ENCODE assay signal across 10 mouse cellular contexts in genomic region chr1:133367606-133368488, GRCm38 (mm10). TPM values are rescaled to one million over a fixed set of nuclear protein-coding genes. Genes with fewer than 3 reads are reported as not detected.
DNase-seq lines count a peak whose midpoint lies in the region; ATAC-seq and TF ChIP-seq lines count a peak whose summit lies in the region.
"Had no signal": no experiment of that assay in that cellular context is flagged by ENCODE, and none has a peak within 500 bp of the region (broad histone marks: within the 10 kb centered on the region; RNA-seq: fewer than 3 reads in every experiment).

No protein-coding gene starts in this region.

- WGBS in cerebellum, adult 2 months: 41% methylated on average over 11 of the region's 11 CpGs
- WGBS in midbrain, embryonic 10.5 days: 11% methylated on average over 11 of the region's 11 CpGs
- 13% methylated on average over 11 of the region's 11 CpGs for WGBS in midbrain, postnatal 0 days
- 9% methylated on average over 11 of the region's 11 CpGs for WGBS in heart, embryonic 13.5 days
- WGBS in stomach, embryonic 16.5 days: 18% methylated on average over 11 of the region's 11 CpGs

- ATAC-seq in midbrain, postnatal 0 days (ENCODE audit: low FRiP score): no peak
- no peak for ATAC-seq in heart, embryonic 13.5 days (ENCODE audit: extremely low read depth, insufficient number of reproducible peaks, low FRiP score, low TSS enrichment)
- ATAC-seq in stomach, embryonic 16.5 days (ENCODE audit: insufficient read depth, low FRiP score): no peak

- H3K27ac ChIP-seq in cerebellum, adult 2 months (ENCODE audit: insufficient read depth, low read length): peak overlapping the region; percentile 19; the same call in 1 of the 2 replicates
- H3K27ac ChIP-seq in midbrain, embryonic 10.5 days (replicated peaks): peak overlapping the region; percentile 69
- H3K27ac ChIP-seq in midbrain, postnatal 0 days (ENCODE audit: low read depth, low read length): no peak overlapping the region
- H3K27ac ChIP-seq in heart, embryonic 13.5 days (replicated peaks): peak overlapping the region; percentile 53; the same call in 1 of the 2 replicates
- peak overlapping the region; percentile 11; the same call in 1 of the 2 replicates for H3K27ac ChIP-seq in stomach, embryonic 16.5 days (ENCODE audit: low read length)

- no peak overlapping the region for H3K4me3 ChIP-seq in cerebellum, adult 2 months (replicated peaks; ENCODE audit: insufficient read depth, low read depth, low read length)
- no peak overlapping the region for H3K4me3 ChIP-seq in midbrain, embryonic 10.5 days
- H3K4me3 ChIP-seq in midbrain, postnatal 0 days (ENCODE audit: low read depth, low read length): no peak overlapping the region
- no peak overlapping the region for H3K4me3 ChIP-seq in heart, embryonic 13.5 days
- no peak overlapping the region for H3K4me3 ChIP-seq in stomach, embryonic 16.5 days (replicated peaks; ENCODE audit: low read length)

- H3K27me3 ChIP-seq in cerebellum, adult 2 months (ENCODE audit: control insufficient read depth, insufficient read depth, low read length): no peaks in the 10 kb centered on the region
- H3K27me3 ChIP-seq in midbrain, embryonic 10.5 days (ENCODE audit: low read depth, poor library complexity, severe bottlenecking): peaks cover 68% of the 10 kb centered on the region
- no peaks in the 10 kb centered on the region for H3K27me3 ChIP-seq in midbrain, postnatal 0 days (ENCODE audit: insufficient read depth, low read length)
- peaks cover 37% of the 10 kb centered on the region for H3K27me3 ChIP-seq in heart, embryonic 13.5 days (replicated peaks)
- peaks cover 7% of the 10 kb centered on the region; the same call in 1 of the 2 replicates for H3K27me3 ChIP-seq in stomach, embryonic 16.5 days (ENCODE audit: control insufficient read depth, insufficient read depth, low read length)

- no peak for DNase-seq in cerebellum, adult 2 months
- DNase-seq in cerebellum, adult 18-20 months: no peak
- peak; percentile 28 for DNase-seq in midbrain, embryonic 10.5 days (ENCODE audit: low spot score)
- no peak for DNase-seq in midbrain, postnatal 0 days (ENCODE audit: low spot score)
- DNase-seq in MN1 (ENCODE audit: low spot score): no peak
- DNase-seq in right cerebral cortex, postnatal 36 days (ENCODE audit: low spot score in 2 of 2): no peak

- peaks cover 15% of the 10 kb centered on the region for H3K4me1 ChIP-seq in cerebellum, adult 2 months (ENCODE audit: control insufficient read depth, insufficient read depth, low read length)
- H3K4me1 ChIP-seq in midbrain, embryonic 10.5 days: peaks cover 62% of the 10 kb centered on the region
- H3K4me1 ChIP-seq in midbrain, postnatal 0 days (ENCODE audit: insufficient read depth, low read length): 0 out of 2 replicates have a peak, but pooled peaks cover 3% of the 10 kb centered on the region
- peaks cover 44% of the 10 kb centered on the region for H3K4me1 ChIP-seq in heart, embryonic 13.5 days
- H3K4me1 ChIP-seq in stomach, embryonic 16.5 days (ENCODE audit: control insufficient read depth, insufficient read depth, low read length): peaks cover 22% of the 10 kb centered on the region

- H3K36me3 ChIP-seq in midbrain, embryonic 10.5 days: no peaks in the 10 kb centered on the region
- H3K36me3 ChIP-seq in midbrain, postnatal 0 days (ENCODE audit: insufficient read depth, low read length): peaks cover 3% of the 10 kb centered on the region; the same call in 1 of the 2 replicates
- no peaks in the 10 kb centered on the region for H3K36me3 ChIP-seq in heart, embryonic 13.5 days
- no peaks in the 10 kb centered on the region for H3K36me3 ChIP-seq in stomach, embryonic 16.5 days (ENCODE audit: control insufficient read depth, insufficient read depth, low read length)

- TF ChIP-seq POLR2A in cerebellum, adult 2 months (IDR thresholded peaks at IDR 0.05; ENCODE audit: borderline replicate concordance, insufficient read depth, low read length): no peak

- H3K9me3 ChIP-seq in midbrain, embryonic 10.5 days (replicated peaks): no peaks in the 10 kb centered on the region
- H3K9me3 ChIP-seq in midbrain, postnatal 0 days (ENCODE audit: low read length): no peaks in the 10 kb centered on the region
- H3K9me3 ChIP-seq in heart, embryonic 13.5 days: no peaks in the 10 kb centered on the region
- H3K9me3 ChIP-seq in stomach, embryonic 16.5 days (replicated peaks; ENCODE audit: control insufficient read depth, low read length): no peaks in the 10 kb centered on the region

- TF ChIP-seq CTCF in cerebellum, adult 2 months (IDR thresholded peaks at IDR 0.05; ENCODE audit: borderline replicate concordance, insufficient read depth, low read depth, low read length): no peak
- no peak for TF ChIP-seq CTCF in midbrain, postnatal 0 days (IDR thresholded peaks at IDR 0.05)

- H3K9ac ChIP-seq in midbrain, postnatal 0 days (replicated peaks; ENCODE audit: low read length, poor library complexity, severe bottlenecking): no peak overlapping the region
- peak overlapping the region; percentile 24; the same call in 1 of the 2 replicates for H3K9ac ChIP-seq in heart, embryonic 13.5 days
- peak overlapping the region; percentile 20; the same call in 1 of the 2 replicates for H3K9ac ChIP-seq in stomach, embryonic 16.5 days (ENCODE audit: low read length)

- no peak overlapping the region for H3K4me2 ChIP-seq in midbrain, postnatal 0 days (ENCODE audit: low read depth, low read length, poor library complexity, severe bottlenecking)
- peak overlapping the region; percentile 25 for H3K4me2 ChIP-seq in heart, embryonic 13.5 days
- H3K4me2 ChIP-seq in stomach, embryonic 16.5 days (ENCODE audit: low read depth, low read length): no peak overlapping the region

RNA-seq across cellular contexts. Expression of gene Etnk2, which starts 4.5 kb away (rescaled TPM):
- polyA plus RNA-seq in cerebellum, adult 2 months (2012; rRNA removed): 5.0 and 5.6 TPM in 2 replicates
- polyA plus RNA-seq in midbrain, embryonic 10.5 days (2016; fragmentation: Nextera tagmentation; extraction: Ambion mirVana): 3.4 and 3.9 TPM in 2 replicates
- 49.8 and 52.0 TPM in 2 replicates for total RNA-seq in midbrain, postnatal 0 days (2014; rRNA removed)
- polyA plus RNA-seq in midbrain, postnatal 0 days (2015; fragmentation: Nextera tagmentation; extraction: Ambion mirVana): 34.5 and 37.2 TPM in 2 replicates
- polyA plus RNA-seq in heart, embryonic 13.5 days (2015; fragmentation: Nextera tagmentation; extraction: Ambion mirVana): 1.5 and 1.6 TPM in 2 replicates
- 4.5 and 4.7 TPM in 2 replicates for polyA plus RNA-seq in stomach, embryonic 16.5 days (2015; fragmentation: Nextera tagmentation; extraction: Ambion mirVana)

RNA-seq across cellular contexts. Expression of gene Ren1, which starts 17.5 kb away (rescaled TPM):
- polyA plus RNA-seq in cerebellum, adult 2 months (2012; rRNA removed): 0.08 and 0.13 TPM in 2 replicates
- polyA plus RNA-seq in midbrain, embryonic 10.5 days (2016; fragmentation: Nextera tagmentation; extraction: Ambion mirVana): not detected in 2 replicates
- total RNA-seq in midbrain, postnatal 0 days (2014; rRNA removed): 0.14 TPM in 1 of 2 replicates, not detected in the other
- 0.23 TPM in 1 of 2 replicates, not detected in the other for polyA plus RNA-seq in midbrain, postnatal 0 days (2015; fragmentation: Nextera tagmentation; extraction: Ambion mirVana)
- polyA plus RNA-seq in heart, embryonic 13.5 days (2015; fragmentation: Nextera tagmentation; extraction: Ambion mirVana): 0.39 TPM in 1 of 2 replicates, not detected in the other
- polyA plus RNA-seq in stomach, embryonic 16.5 days (2015; fragmentation: Nextera tagmentation; extraction: Ambion mirVana): 2.0 and 3.6 TPM in 2 replicates

RNA-seq across cellular contexts. Expression of gene Kiss1, which starts 46.2 kb away (rescaled TPM):
- polyA plus RNA-seq in cerebellum, adult 2 months (2012; rRNA removed): not detected in 2 replicates
- not detected in 2 replicates for polyA plus RNA-seq in midbrain, embryonic 10.5 days (2016; fragmentation: Nextera tagmentation; extraction: Ambion mirVana)
- not detected in 2 replicates for total RNA-seq in midbrain, postnatal 0 days (2014; rRNA removed)
- 0.47 and 2.6 TPM in 2 replicates for polyA plus RNA-seq in midbrain, postnatal 0 days (2015; fragmentation: Nextera tagmentation; extraction: Ambion mirVana)
- polyA plus RNA-seq in heart, embryonic 13.5 days (2015; fragmentation: Nextera tagmentation; extraction: Ambion mirVana): 0.60 TPM in 1 of 2 replicates, not detected in the other
- not detected in 2 replicates for polyA plus RNA-seq in stomach, embryonic 16.5 days (2015; fragmentation: Nextera tagmentation; extraction: Ambion mirVana)
- polyA plus RNA-seq: limb, embryonic 14.5 days; stomach, embryonic 14.5 days had no signal

RNA-seq across cellular contexts. Expression of gene Sox13, which starts 56.3 kb away (rescaled TPM):
- 13.6 and 15.4 TPM in 2 replicates for polyA plus RNA-seq in cerebellum, adult 2 months (2012; rRNA removed)
- polyA plus RNA-seq in midbrain, embryonic 10.5 days (2016; fragmentation: Nextera tagmentation; extraction: Ambion mirVana): 28.5 and 32.0 TPM in 2 replicates
- 16.5 and 17.3 TPM in 2 replicates for total RNA-seq in midbrain, postnatal 0 days (2014; rRNA removed)
- polyA plus RNA-seq in midbrain, postnatal 0 days (2015; fragmentation: Nextera tagmentation; extraction: Ambion mirVana): 3.3 and 4.7 TPM in 2 replicates
- polyA plus RNA-seq in heart, embryonic 13.5 days (2015; fragmentation: Nextera tagmentation; extraction: Ambion mirVana): 4.3 and 4.9 TPM in 2 replicates
- 5.2 and 5.6 TPM in 2 replicates for polyA plus RNA-seq in stomach, embryonic 16.5 days (2015; fragmentation: Nextera tagmentation; extraction: Ambion mirVana)

RNA-seq across cellular contexts. Expression of gene Golt1a, which starts 58.2 kb away (rescaled TPM):
- not detected in 2 replicates for polyA plus RNA-seq in cerebellum, adult 2 months (2012; rRNA removed)
- not detected in 2 replicates for polyA plus RNA-seq in midbrain, embryonic 10.5 days (2016; fragmentation: Nextera tagmentation; extraction: Ambion mirVana)
- total RNA-seq in midbrain, postnatal 0 days (2014; rRNA removed): not detected in 2 replicates
- not detected in 2 replicates for polyA plus RNA-seq in midbrain, postnatal 0 days (2015; fragmentation: Nextera tagmentation; extraction: Ambion mirVana)
- polyA plus RNA-seq in heart, embryonic 13.5 days (2015; fragmentation: Nextera tagmentation; extraction: Ambion mirVana): 0.13 and 0.18 TPM in 2 replicates
- polyA plus RNA-seq in stomach, embryonic 16.5 days (2015; fragmentation: Nextera tagmentation; extraction: Ambion mirVana): 8.2 and 8.7 TPM in 2 replicates
- polyA plus RNA-seq: limb, embryonic 14.5 days had no signal
